ENCODE assay signal across 11 mouse cellular contexts in the genomic region with DNA sequence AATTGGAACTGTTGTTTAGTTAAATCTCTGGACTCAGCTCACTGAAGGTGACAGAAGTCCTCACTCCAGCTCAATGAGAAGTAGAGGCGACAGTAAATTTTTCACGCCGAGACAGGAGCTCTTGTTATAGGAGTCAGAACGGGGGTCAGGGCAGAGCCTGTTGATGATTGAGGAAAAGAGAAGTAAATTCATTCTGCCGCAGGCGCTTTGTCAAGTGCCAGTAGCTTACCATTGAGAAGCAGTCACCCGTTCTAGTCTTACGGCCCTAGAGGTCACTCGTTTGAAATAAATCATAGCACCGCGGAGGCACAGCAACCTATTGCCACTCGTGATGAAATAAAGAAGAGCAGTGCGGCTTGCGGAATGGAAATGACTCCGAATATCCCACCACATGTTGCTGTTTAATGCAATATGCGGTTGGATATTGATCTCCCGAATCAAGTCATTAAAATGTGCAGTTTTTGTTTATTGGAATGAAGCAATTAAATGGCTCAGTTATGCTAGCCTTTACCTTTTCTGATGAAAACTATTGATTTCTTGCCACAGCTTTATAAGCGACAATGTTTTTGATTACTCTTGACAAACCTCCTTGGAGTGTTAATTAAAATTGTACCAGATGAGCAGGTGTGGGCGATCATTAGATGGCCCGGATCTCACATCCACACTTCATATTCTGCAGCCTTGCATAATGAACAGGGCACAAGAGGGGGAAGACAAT.
DNase-seq lines count a peak whose midpoint lies in the region.
"Had no signal": no experiment of that assay in that cellular context is flagged by ENCODE, and none has a peak within 500 bp of the region (broad histone marks: within the 10 kb centered on the region; RNA-seq: fewer than 3 reads in every experiment).

No protein-coding gene starts in this region.

- intact Hi-C loops in gastrocnemius, postnatal 36 days (cut with DNase I): no loop called here

- DNase-seq in kidney, adult 11 months: peak; percentile 29
- DNase-seq in kidney, adult 18-20 months: no peak
- peak; percentile 46 for DNase-seq in hindlimb bud, embryonic 11.5 days (ENCODE audit: extremely low spot score, low read depth, low spot score)
- DNase-seq in mesoderm, embryonic 11.5 days (ENCODE audit: low read depth, low spot score): peak; percentile 88
- DNase-seq in retina, embryonic 14.5 days (ENCODE audit: low spot score): peak; percentile 65
- DNase-seq in frontal cortex, postnatal 36 days (ENCODE audit: low spot score in 2 of 2): no peak
- DNase-seq in gastrocnemius, postnatal 36 days: no peak
- DNase-seq in gastrocnemius, postnatal 25 days: no peak
- DNase-seq: adrenal gland, adult 2 months; cerebellum, adult 8-10 months; lung, postnatal 14 days had no signal

Comparison
In these comparisons a context has a peak if more than half of its experiments do, and no peak if none do; other contexts are left out.
1. DNase-seq: peak in kidney, adult 11 months (single experiment), hindlimb bud, embryonic 11.5 days (single experiment), mesoderm, embryonic 11.5 days (single experiment) and retina, embryonic 14.5 days (single experiment); none in kidney, adult 18-20 months (single experiment), frontal cortex, postnatal 36 days (0 of 2), gastrocnemius, postnatal 36 days (0 of 2) and gastrocnemius, postnatal 25 days (single experiment).